Mouse (Mus musculus) hindbrain, embryonic 10.5 days (tissue): ENCODE measurements around the gene Itpr1. TPM values are rescaled to one million over a fixed set of nuclear protein-coding genes. Genes with fewer than 3 reads are reported as not detected.

Experiments
- DNase-seq: peaks from one replicate; pipeline ENCODE4 v3.0.0-alpha.2; 2017; ENCODE audit warnings: low spot score
- H3K27ac ChIP-seq: fragments of 300-500 bp; sonication (generic); 2 replicates; pipeline ENCODE4 v1.5.1; 2016; ENCODE audit warnings: mild to moderate bottlenecking, moderate library complexity
- H3K27me3 ChIP-seq: fragments of 300-500 bp; sonication (generic); 2 replicates; pipeline ENCODE4 v1.6.1; 2016; ENCODE audit warnings: mild to moderate bottlenecking; ENCODE audit not compliant: poor library complexity, insufficient read depth, severe bottlenecking
- H3K36me3 ChIP-seq: fragments of 300-500 bp; sonication (generic); 2 replicates; pipeline ENCODE4 v1.6.1; 2016; ENCODE audit warnings: mild to moderate bottlenecking, moderate library complexity
- H3K4me1 ChIP-seq: fragments of 300-500 bp; sonication (generic); replicated peaks from 2 replicates; pipeline ENCODE4 v1.6.1; 2016; ENCODE audit warnings: mild to moderate bottlenecking
- H3K4me3 ChIP-seq: fragments of 300-500 bp; sonication (generic); 2 replicates; pipeline ENCODE4 v1.5.1; 2016; ENCODE audit warnings: mild to moderate bottlenecking, moderate library complexity
- H3K9me3 ChIP-seq: fragments of 300-500 bp; sonication (generic); 2 replicates; pipeline ENCODE4 v1.6.1; 2016; ENCODE audit warnings: mild to moderate bottlenecking, moderate library complexity
- WGBS: fragments of 180-500 bp; shearing (Covaris S2); methylation state at CpG from one replicate; pipeline ENCODE4 v1.1.7; 2016; 5-methylcytosine and 5-hydroxymethylcytosine counted together
- polyA plus RNA-seq: library from polyadenylated mRNA; unstranded; fragments of >200 nt; fragmentation: Nextera tagmentation; extraction: Ambion mirVana; gene quantifications from 2 replicates; pipeline ENCODE4 v1.2.1, GENCODE M21; 2016

Itpr1 gene
- polyA plus RNA-seq, 1 experiment from 2014 or later, result 6.9 TPM

GRCm38 (mm10) chr6:108534596-108534995 lies 321.7 kb downstream of the Itpr1 start:
- 85% methylated on average over 6 of the region's 6 CpGs for WGBS
- Histone ChIP-seq H3K4me3 (no peak overlapping the region), H3K9me3 (no peaks in the 10 kb centered on the region), H3K27ac (no peak overlapping the region), H3K36me3 (no peaks in the 10 kb centered on the region), H3K4me1 (peaks cover 23% of the 10 kb centered on the region), H3K27me3 (no peaks in the 10 kb centered on the region)
- no peak for DNase-seq

DNA sequence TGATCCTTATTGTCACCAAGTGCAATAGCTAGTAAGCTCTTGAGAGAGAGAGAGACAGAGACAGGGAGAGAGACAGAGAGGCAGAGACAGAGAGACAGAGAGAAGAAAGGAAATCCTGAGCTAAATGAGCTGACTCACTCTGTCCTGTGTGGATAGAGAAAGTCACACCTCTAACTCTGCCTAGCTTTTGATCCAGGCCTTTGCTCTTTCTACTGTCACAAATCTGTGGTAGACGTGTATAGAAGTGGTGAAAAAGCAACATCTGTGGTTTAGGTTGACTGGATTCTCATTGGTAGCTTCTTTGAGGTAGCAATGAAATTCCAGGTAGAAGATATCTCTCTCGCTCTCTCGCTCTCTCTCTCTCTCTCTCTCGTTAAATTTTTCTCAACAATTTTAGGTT lies 322.4 kb downstream of the Itpr1 start:
- Histone ChIP-seq H3K36me3 (no peaks in the 10 kb centered on the region), H3K4me3 (no peak overlapping the region), H3K4me1 (peaks cover 22% of the 10 kb centered on the region), H3K9me3 (no peaks in the 10 kb centered on the region), H3K27me3 (no peaks in the 10 kb centered on the region), H3K27ac (no peak overlapping the region)
- WGBS, result 92% methylated on average over 4 of the region's 4 CpGs
- no peak for DNase-seq

DNA sequence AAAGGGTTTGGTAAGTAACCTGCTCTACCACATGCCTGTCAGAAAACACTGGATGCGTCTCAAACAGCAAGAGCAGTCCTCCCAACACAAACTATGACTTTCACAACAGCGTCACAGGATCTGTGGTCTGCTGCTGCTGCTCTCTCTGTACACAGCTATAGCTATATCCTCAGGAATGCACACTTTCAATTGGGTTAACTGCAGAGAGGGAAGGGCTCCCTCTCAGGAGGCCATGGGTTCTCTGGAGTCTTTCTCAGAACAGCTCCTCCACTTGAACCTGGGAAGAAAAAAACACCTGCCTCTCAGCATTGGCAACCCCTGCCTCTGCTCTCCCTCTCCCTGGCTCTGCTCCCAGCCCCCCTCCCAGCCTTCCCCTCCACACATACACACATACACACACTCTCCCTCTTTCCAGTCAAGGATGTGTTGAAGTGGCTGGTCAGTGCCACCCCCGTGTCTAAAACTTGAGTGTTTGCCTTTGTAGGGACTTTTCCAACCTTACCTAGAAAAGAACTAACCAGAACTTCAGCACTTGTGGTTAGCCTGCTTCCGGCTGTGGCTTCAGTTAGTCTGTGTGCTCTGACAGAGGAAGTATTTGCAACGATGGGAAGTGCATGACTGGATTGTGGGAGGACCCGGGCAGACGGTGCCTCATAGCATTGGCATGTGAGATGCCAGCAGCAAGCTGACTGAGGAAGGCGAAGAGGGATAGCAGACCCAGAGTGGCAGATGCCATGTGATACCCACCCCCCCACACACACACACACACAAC lies 323.8 kb downstream of the Itpr1 start:
- Histone ChIP-seq H3K4me3 (no peak overlapping the region), H3K36me3 (no peaks in the 10 kb centered on the region), H3K27me3 (no peaks in the 10 kb centered on the region), H3K9me3 (no peaks in the 10 kb centered on the region), H3K27ac (no peak overlapping the region), H3K4me1 (peaks cover 7% of the 10 kb centered on the region)
- 90% methylated on average over 8 of the region's 8 CpGs for WGBS
- no peak for DNase-seq

DNA sequence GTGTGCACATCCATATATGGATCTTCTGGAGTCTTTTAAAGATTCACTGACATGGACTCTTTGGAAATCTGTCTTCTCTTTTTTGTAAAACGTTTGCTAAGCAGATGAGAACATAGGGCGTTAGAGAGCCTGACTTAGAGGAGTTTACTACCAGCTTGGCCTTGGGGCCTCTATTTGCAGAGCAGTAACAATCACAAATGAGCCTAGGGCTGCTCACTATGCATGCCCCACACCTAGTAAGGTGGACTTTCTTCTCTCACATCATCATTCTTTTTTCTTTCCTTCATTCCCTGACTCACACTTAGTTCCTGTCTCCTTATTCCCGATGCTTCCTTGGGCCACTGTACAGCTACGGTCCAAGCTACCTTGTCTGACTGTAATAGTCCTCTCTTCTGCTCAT lies 325.5 kb downstream of the Itpr1 start:
- 85% methylated on average over 4 of the region's 4 CpGs for WGBS
- H3K4me1 ChIP-seq, result no peaks in the 10 kb centered on the region
- no peaks in the 10 kb centered on the region for H3K27me3 ChIP-seq
- DNase-seq, result no peak
- no peaks in the 10 kb centered on the region for H3K36me3 ChIP-seq
- no peak overlapping the region for H3K27ac ChIP-seq
- H3K9me3 ChIP-seq, result no peaks in the 10 kb centered on the region
- no peak overlapping the region for H3K4me3 ChIP-seq

- WGBS, result 96% methylated on average over 6 of the region's 6 CpGs
Measured at GRCm38 (mm10) chr6:108540441-108540840, 327.5 kb downstream of the Itpr1 start.

DNA sequence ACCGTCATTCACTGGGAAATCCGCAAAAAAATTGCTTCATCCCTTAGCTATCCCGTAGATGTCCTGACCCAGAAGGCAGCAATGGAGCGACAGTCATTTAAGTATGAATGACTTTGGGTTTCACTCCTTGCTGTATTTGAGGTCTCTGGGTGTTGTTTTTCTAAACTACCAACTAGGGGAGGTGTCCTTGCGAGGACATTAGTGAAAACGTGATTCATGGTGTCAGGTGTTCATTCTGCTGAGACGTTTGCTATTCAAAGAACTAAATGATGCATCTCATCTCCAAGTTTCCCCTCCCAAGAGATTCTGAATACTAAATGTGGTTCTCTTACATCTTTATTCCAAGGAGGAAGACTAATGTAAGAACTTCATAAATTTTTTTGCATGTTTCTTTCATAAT lies 332.0 kb downstream of the Itpr1 start:
- WGBS, result 81% methylated on average over 7 of the region's 7 CpGs
- no peaks in the 10 kb centered on the region for H3K4me1 ChIP-seq
- DNase-seq, result no peak
- H3K4me3 ChIP-seq, result no peak overlapping the region
- H3K27ac ChIP-seq, result no peak overlapping the region
- H3K27me3 ChIP-seq, result no peaks in the 10 kb centered on the region
- H3K9me3 ChIP-seq, result no peaks in the 10 kb centered on the region
- no peaks in the 10 kb centered on the region for H3K36me3 ChIP-seq

More at GRCm38 (mm10) chr6:108540441-108540840, 327.5 kb downstream of the Itpr1 start:
- Histone ChIP-seq H3K36me3 (no peaks in the 10 kb centered on the region), H3K9me3 (no peaks in the 10 kb centered on the region), H3K27me3 (no peaks in the 10 kb centered on the region), H3K4me1 (no peaks in the 10 kb centered on the region), H3K4me3 (no peak overlapping the region), H3K27ac (no peak overlapping the region)
- no peak for DNase-seq

GRCm38 (mm10) chr6:108545464-108545863 lies 332.6 kb downstream of the Itpr1 start:
- no peak for DNase-seq
- WGBS, result 69% methylated on average over 5 of the region's 5 CpGs
- Histone ChIP-seq H3K4me1 (no peaks in the 10 kb centered on the region), H3K4me3 (no peak overlapping the region), H3K36me3 (no peaks in the 10 kb centered on the region), H3K27me3 (no peaks in the 10 kb centered on the region), H3K9me3 (no peaks in the 10 kb centered on the region), H3K27ac (no peak overlapping the region)

DNA sequence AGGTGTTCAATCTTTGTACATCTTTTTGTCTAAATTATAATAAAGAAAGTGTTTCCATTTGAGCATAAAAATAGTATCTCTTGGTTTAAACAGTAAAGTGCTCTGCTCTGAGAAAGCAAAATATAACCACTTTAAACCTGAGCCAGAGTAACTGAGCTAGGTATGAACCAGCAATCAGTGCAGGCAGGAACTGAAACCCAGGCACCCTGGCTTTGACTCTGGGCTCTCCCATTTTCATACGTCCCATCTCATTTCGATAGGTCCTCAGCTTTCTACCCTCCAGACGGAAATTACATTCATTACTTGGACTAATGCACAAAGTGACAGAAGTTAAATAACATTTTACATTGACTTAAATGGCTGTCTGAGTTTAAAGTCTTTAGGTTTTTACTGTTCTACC lies 335.5 kb downstream of the Itpr1 start:
- Histone ChIP-seq H3K9me3 (no peaks in the 10 kb centered on the region), H3K36me3 (0 out of 2 replicates have a peak, but pooled peaks cover 5% of the 10 kb centered on the region), H3K27ac (no peak overlapping the region), H3K4me1 (no peaks in the 10 kb centered on the region), H3K27me3 (no peaks in the 10 kb centered on the region), H3K4me3 (no peak overlapping the region)
- no peak for DNase-seq
- WGBS, result 91% methylated on average over 3 of the region's 3 CpGs

DNA sequence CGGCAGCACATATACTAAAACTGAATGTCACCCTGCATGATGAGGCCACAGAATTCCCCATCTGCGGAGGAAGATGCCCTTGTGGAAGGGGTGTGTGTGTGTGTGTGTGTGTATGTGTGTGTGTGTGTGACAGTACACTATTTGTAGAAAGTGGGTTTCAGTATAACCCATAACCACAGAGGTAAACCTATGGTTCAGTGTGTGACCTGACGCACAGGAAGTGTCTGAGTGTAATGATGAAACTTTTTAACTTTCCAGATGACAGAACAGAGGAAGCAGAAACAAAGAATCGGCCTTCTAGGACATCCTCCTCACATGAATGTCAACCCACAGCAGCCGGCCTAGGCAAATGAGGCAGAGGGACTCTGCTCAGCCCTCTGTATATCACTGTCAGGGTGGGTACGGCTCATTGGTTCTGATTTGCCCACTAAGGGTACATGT lies 336.6 kb downstream of the Itpr1 start:
- no peak overlapping the region for H3K27ac ChIP-seq
- no peak for DNase-seq
- H3K4me3 ChIP-seq, result no peak overlapping the region
- H3K9me3 ChIP-seq, result no peaks in the 10 kb centered on the region
- H3K27me3 ChIP-seq, result no peaks in the 10 kb centered on the region
- 86% methylated on average over 6 of the region's 6 CpGs for WGBS
- no peaks in the 10 kb centered on the region for H3K4me1 ChIP-seq
- H3K36me3 ChIP-seq, result 0 out of 2 replicates have a peak, but pooled peaks cover 5% of the 10 kb centered on the region

DNA sequence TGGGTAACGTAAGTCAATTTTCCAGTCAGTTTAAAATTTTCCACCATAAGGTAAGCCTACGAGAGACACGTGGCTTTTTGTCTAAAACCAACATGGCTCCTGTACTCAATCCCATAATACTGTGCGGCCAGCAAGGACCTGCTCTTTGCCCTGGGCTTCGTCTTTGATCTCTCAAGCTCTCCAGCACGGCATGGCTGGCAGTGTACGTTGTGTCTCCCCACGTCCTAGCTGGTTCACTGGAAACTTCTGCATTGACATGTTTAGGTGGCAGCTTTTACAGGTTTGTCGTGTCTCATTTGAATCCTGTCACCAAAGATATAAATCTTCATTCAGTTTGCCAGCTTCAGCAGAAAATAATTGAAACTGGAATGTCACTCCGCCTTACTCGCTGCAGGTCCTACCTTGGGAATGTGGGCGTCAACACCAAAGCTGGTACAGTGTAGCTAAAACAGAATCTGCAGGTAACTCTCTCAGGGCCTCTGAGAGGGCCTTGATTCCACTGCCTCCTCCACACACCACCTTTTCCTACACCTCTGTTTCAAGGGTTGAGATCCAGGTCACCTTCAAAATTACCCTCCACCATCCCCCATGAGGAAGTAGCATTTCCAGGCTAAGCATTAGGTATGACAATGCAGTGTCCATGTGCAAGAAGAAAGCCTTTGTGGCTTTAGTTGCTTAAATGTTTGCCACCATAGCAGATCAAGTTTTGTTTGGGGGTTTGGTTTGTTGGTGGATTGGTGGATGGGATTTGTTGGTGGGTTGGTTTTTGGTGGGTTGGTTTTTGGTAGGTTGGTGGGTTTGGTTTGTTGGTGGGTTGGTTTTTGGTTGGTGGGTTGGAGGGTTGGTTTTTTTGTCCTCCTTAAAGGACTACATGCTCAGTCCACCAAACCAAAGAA lies 339.1 kb downstream of the Itpr1 start:
- Histone ChIP-seq H3K27me3 (no peaks in the 10 kb centered on the region), H3K4me3 (no peak overlapping the region), H3K27ac (no peak overlapping the region), H3K9me3 (no peaks in the 10 kb centered on the region), H3K4me1 (no peaks in the 10 kb centered on the region), H3K36me3 (0 out of 2 replicates have a peak, but pooled peaks cover 5% of the 10 kb centered on the region)
- no peak for DNase-seq
- 93% methylated on average over 12 of the region's 12 CpGs for WGBS

GRCm38 (mm10) chr6:108553013-108553412 lies 340.1 kb downstream of the Itpr1 start:
- Histone ChIP-seq H3K36me3 (0 out of 2 replicates have a peak, but pooled peaks cover 5% of the 10 kb centered on the region), H3K27me3 (no peaks in the 10 kb centered on the region), H3K9me3 (no peaks in the 10 kb centered on the region), H3K4me1 (no peaks in the 10 kb centered on the region), H3K4me3 (no peak overlapping the region), H3K27ac (no peak overlapping the region)
- WGBS, result 91% methylated on average over 3 of the region's 3 CpGs
- no peak for DNase-seq

DNA sequence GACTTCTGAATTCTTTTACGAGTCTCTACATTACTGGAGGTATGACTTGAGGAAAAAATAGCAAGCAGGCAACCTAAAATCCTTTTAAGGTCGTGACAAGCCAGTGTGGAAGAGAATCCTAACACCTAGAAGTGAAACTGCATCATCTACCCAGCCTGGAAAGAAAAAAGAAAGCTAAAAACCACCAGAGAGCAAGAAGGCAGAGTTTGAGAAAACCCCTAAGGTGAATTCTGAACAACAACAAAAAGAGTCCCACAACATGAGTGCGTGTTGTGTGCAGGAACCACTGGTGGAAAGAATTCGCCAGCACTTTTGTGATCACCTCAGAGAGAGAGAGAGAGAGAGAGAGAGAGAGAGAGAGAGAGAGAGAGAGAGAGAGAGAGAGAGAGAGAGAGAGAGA lies 340.6 kb downstream of the Itpr1 start:
- WGBS, result 82% methylated on average over 4 of the region's 4 CpGs
- no peaks in the 10 kb centered on the region for H3K4me1 ChIP-seq
- H3K27me3 ChIP-seq, result no peaks in the 10 kb centered on the region
- 0 out of 2 replicates have a peak, but pooled peaks cover 5% of the 10 kb centered on the region for H3K36me3 ChIP-seq
- no peak for DNase-seq
- H3K27ac ChIP-seq, result no peak overlapping the region
- no peak overlapping the region for H3K4me3 ChIP-seq
- H3K9me3 ChIP-seq, result no peaks in the 10 kb centered on the region

DNA sequence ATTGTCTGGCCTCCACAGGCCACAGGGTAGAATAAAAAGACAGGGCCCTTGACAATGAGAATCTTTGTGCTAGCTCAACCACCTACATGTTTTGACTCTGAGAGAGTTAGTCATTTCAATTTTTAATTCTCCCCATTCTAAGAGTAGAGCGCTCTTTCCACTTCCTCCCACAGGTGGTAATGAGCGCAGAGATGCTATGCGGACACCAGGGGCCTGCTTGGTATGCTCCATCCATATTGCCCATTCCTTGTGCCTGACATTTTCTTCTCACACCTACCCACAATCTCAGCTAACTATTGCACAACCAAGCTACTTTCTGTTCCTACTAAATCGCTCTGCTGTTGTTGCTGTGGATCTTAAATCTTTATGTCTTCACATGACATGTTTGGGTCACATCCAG lies 341.5 kb downstream of the Itpr1 start:
- Histone ChIP-seq H3K27me3 (no peaks in the 10 kb centered on the region), H3K36me3 (0 out of 2 replicates have a peak, but pooled peaks cover 5% of the 10 kb centered on the region), H3K9me3 (no peaks in the 10 kb centered on the region), H3K4me3 (no peak overlapping the region), H3K4me1 (no peaks in the 10 kb centered on the region), H3K27ac (no peak overlapping the region)
- DNase-seq, result no peak
- WGBS, result 93% methylated on average over 4 of the region's 4 CpGs
